Mouse (Mus musculus) erythroblast, embryonic 14.5 days (primary cell): ENCODE results near the gene Lhx3.

Experiments used
- GATA1 ChIP-seq: IDR thresholded peaks from 2 replicates; pipeline ENCODE4 v1.6.1; 2012; ENCODE audit warnings: low read length, inconsistent platforms, mixed read lengths
- TAL1 ChIP-seq: IDR thresholded peaks from 3 replicates; pipeline ENCODE4 v1.6.1; 2012; ENCODE audit warnings: low read length, inconsistent platforms, mixed read lengths

DNA sequence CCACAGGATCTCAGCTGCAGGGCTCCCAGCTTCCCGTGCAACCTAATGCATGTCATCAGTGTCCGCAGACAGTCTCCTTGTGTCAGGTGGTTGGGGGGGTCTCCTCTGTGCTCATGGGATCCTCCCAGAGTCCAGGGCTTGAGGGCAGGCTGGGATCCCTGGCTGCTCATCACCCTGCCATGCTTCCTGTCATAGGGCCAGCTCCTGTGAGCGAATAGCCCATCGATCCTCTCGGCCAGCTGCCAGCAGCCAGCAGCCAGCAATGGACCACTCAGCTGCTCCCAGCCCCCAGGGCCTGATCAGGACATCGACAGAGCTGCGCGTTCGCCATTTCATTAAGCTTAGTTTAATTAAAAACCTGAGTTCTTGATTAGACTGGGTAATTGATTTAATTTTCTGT, 50.0 kb downstream of the Lhx3 start:
- TF ChIP-seq GATA1 (no peak), TAL1 (no peak)
